Mouse (Mus musculus): ENCODE results near the gene Gm266.

GRCm38 (mm10) chr12:111445161-111445889 is 40.3 kb downstream of the Gm266 start:
- no peak for TF ChIP-seq POLR2A (IDR thresholded peaks at IDR 0.05; ENCODE audit: low read depth, low read length)
- no peak for TF ChIP-seq CTCF (IDR thresholded peaks at IDR 0.05; ENCODE audit: extremely low read depth, insufficient read depth, insufficient read length, insufficient replicate concordance)
